Mouse (Mus musculus): Measurements from ENCODE around the gene Sdk2. TPM values are rescaled to one million over a fixed set of nuclear protein-coding genes. Genes with fewer than 3 reads are reported as not detected.

Sdk2 gene
- polyA plus RNA-seq, 1 experiment, result 7.4 TPM

DNA sequence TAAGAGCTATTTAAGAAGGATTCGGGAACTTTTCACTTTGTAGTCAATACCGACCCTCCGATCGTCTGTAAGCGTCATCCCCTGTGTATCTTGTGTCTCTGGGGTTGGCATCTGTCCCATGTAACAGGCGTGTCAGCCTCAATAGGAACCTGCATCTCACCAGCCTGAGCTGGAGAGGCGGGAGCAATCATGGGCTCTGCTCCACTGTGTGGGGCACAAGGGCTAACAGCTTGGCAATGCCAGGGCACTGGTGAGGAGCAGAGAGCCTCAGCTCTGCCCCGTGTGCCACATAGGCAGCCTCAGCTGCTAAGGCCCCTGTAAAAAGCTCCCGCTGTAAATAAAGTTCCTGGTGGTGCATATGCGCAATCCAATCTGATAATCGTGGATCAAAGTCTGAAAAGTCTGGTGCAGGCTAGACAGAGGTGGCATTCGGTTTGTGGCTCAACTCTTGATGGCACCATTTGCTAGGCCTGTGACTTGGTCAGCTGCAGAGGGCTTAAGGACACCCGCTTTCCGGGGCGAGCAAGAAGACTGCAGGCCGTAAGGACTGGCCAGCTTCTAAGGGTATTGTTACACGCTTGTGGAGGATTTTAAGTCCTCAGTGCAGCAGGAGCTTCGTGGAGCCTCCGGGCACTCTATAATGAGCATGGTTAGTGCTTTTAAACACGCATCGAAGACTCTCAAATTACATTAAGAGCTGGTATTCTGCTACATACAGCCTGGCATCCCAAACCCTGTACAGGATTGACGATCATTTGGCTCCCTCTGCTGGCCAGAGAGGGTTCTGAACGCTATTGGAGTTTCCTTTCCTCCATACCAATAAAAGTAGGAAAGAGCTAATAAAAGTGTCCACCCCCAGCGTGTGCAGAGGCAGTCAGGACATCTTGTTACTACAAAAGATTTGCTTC is 256.0 kb downstream of the Sdk2 start:
- Histone ChIP-seq H3K4me3 (ENCODE audit: insufficient read depth, low read length) (no peak overlapping the region), H3K27ac (ENCODE audit: insufficient read depth, low read length) (no peak overlapping the region), H3K4me1 (ENCODE audit: control insufficient read depth, insufficient read depth, low read length) (no peaks in the 10 kb centered on the region)
- TF ChIP-seq POLR2A (IDR thresholded peaks at IDR 0.05; ENCODE audit: extremely low read depth, insufficient read depth, low read length) (no peak), CTCF (IDR thresholded peaks at IDR 0.05; ENCODE audit: extremely low read depth, insufficient read depth, low read length) (peak; percentile 98)

DNA sequence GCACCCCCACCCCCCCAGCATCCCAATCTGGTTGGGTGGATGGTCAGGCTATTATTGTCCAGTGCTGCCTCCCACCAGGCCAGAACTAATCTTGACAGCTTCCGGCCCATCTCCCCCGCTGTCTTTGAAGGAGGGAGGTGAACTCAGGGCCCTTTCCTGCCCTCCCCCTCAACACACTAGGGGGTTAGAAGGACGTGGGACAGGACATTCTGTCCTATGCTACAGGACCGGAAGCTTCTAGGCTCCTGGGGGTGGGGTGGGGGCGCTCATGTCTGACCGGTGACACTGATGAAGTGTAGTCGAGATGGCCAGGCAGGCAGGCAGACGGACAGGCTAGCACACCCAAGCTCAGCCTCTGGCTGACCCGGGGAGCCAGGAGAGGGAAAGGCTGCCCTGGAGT is 259.8 kb downstream of the Sdk2 start:
- no peaks in the 10 kb centered on the region for H3K4me1 ChIP-seq (ENCODE audit: control insufficient read depth, insufficient read depth, low read length)
- no peak overlapping the region for H3K27ac ChIP-seq (ENCODE audit: insufficient read depth, low read length)
- no peak overlapping the region for H3K4me3 ChIP-seq (ENCODE audit: insufficient read depth, low read length)
- TF ChIP-seq CTCF (IDR thresholded peaks at IDR 0.05; ENCODE audit: extremely low read depth, insufficient read depth, low read length) (no peak), POLR2A (IDR thresholded peaks at IDR 0.05; ENCODE audit: extremely low read depth, insufficient read depth, low read length) (no peak)

DNA sequence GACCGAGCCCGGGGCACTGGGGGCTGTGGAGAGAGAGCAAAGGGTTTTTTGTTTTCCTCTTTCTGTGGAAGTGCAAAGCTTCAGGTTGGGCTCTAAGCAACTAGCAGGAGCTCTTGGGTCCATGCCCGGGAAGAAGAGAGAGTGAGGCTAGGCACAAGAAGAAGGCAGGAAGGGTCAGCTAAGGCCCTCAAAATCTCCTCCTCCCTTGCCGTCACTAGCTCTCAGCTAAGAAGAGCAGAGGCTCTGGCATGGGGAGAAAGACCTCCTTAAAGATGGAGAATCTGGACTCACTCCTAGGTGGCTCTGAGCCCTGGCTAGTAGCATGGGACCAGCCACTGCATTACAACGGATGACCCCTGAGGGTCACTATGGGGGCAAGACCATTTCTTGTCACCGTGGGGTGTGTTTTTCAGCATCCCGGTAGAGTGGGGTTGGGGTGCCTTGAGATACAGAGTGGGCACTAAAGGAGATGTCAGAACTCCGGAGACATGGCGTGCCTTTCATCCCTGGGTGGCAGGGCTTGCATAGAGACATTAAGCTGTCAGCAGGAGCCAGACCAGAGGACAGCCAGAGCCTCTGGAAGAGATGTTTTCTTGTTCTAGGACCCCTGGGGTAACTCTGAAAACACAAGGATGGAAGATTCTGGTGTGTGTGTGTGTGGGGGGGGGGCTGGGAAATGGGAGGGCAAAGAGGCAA is 260.3 kb downstream of the Sdk2 start:
- TF ChIP-seq POLR2A (IDR thresholded peaks at IDR 0.05; ENCODE audit: extremely low read depth, insufficient read depth, low read length) (no peak), CTCF (IDR thresholded peaks at IDR 0.05; ENCODE audit: extremely low read depth, insufficient read depth, low read length) (no peak)
- peak overlapping the region; percentile 57 for H3K27ac ChIP-seq (ENCODE audit: insufficient read depth, low read length)
- no peak overlapping the region for H3K4me3 ChIP-seq (ENCODE audit: insufficient read depth, low read length)
- H3K4me1 ChIP-seq (ENCODE audit: control insufficient read depth, insufficient read depth, low read length), result no peaks in the 10 kb centered on the region

DNA sequence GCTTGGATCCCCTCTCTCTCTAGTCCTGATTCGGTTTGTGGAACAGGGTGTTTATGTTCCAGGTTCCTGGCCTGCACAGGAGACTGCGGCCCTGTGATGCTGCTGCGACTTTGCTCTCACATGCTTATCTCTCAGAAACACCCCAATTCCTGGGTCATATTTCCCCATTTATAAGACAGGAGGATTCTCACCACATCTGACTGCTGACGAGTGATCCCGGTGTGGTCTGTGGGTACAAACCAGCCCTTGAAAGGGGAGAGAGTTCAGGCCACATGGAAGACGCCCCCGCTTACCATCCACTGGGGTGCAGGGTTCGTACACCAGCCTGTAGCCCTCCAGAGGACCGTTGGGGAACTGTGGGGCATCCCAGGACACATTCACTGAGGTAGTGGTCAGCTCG is 260.9 kb downstream of the Sdk2 start:
- Histone ChIP-seq H3K4me3 (ENCODE audit: insufficient read depth, low read length) (no peak overlapping the region), H3K4me1 (ENCODE audit: control insufficient read depth, insufficient read depth, low read length) (no peaks in the 10 kb centered on the region), H3K27ac (ENCODE audit: insufficient read depth, low read length) (peak overlapping the region; percentile 57)
- no peak for TF ChIP-seq CTCF (IDR thresholded peaks at IDR 0.05; ENCODE audit: extremely low read depth, insufficient read depth, low read length)
- no peak for TF ChIP-seq POLR2A (IDR thresholded peaks at IDR 0.05; ENCODE audit: extremely low read depth, insufficient read depth, low read length)

DNA sequence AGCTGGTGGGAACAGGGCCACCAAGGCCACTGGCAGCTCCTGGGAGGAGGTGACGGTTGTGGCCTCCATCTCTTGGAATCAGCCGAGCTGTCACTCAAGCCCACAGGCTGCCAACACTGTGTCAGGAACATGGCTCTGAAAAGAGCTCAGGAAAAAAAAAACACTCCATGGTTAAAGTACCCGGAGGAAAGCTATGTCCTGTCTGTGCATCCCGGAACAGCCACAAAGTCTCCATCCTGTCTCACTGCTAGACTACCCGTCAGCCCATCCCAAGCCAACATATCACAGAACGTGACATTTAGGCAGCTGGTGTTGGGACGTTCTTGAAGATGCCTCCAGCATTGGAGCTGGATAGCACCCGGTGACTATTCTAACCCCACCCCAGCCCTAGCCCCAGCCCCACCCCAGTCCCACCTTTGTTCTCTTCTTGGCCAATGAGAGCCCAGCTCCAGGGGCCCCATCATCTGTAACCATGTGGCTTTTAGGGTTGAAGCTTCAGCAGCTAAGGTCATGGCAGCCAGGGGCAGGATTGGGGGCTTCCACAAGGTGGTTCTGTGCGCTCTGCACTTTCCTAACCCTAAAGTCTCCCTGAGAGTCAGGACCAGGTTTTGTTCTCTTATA is 263.4 kb downstream of the Sdk2 start:
- Histone ChIP-seq H3K4me3 (ENCODE audit: insufficient read depth, low read length) (no peak overlapping the region), H3K4me1 (ENCODE audit: control insufficient read depth, insufficient read depth, low read length) (peaks cover 4% of the 10 kb centered on the region), H3K27ac (ENCODE audit: insufficient read depth, low read length) (no peak overlapping the region)
- no peak for TF ChIP-seq CTCF (IDR thresholded peaks at IDR 0.05; ENCODE audit: extremely low read depth, insufficient read depth, low read length)
- no peak for TF ChIP-seq POLR2A (IDR thresholded peaks at IDR 0.05; ENCODE audit: extremely low read depth, insufficient read depth, low read length)

DNA sequence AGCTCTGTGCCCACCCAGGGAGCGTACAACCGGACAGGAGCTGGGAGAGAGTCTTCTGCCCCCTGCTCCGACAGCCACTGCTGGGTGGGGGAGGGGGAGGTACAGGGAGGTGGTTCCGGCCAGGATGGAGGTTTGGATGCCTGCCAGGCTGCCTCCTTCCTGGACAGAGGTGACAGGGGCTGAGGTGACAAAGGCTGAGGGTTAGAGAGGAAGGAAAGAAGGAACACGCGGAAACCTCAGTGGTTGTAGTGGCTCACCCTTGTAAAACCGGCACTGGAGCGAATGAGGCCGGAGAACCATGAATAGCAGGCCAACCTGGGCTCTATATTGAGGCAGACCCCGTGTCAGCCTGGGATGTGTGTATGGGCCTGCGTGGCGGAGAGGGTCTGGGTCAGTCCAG is 264.4 kb downstream of the Sdk2 start:
- H3K27ac ChIP-seq (ENCODE audit: insufficient read depth, low read length), result no peak overlapping the region
- H3K4me3 ChIP-seq (ENCODE audit: insufficient read depth, low read length), result no peak overlapping the region
- TF ChIP-seq CTCF (IDR thresholded peaks at IDR 0.05; ENCODE audit: extremely low read depth, insufficient read depth, low read length), result no peak
- no peak for TF ChIP-seq POLR2A (IDR thresholded peaks at IDR 0.05; ENCODE audit: extremely low read depth, insufficient read depth, low read length)
- H3K4me1 ChIP-seq (ENCODE audit: control insufficient read depth, insufficient read depth, low read length), result peaks cover 4% of the 10 kb centered on the region

DNA sequence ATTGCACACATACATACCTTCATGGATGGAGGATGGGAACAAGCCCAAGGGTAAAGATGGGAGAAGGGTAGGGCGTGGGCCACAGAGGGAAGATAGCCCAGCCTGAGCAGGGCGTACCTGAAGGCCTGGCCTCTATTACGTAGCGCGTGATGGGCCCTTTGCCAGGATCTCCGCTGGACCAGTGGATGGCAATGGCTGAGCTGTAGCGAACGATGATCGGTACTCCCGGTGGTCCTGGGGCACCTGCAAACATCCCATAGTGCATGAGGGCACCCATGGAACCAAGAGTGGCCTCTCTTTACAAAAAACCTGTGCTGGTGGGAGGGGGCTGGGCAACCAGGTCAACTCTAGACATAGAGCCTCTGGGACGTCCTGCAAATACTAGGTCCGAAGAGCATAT is 266.8 kb downstream of the Sdk2 start:
- TF ChIP-seq POLR2A (IDR thresholded peaks at IDR 0.05; ENCODE audit: extremely low read depth, insufficient read depth, low read length) (no peak), CTCF (IDR thresholded peaks at IDR 0.05; ENCODE audit: extremely low read depth, insufficient read depth, low read length) (no peak)
- H3K4me1 ChIP-seq (ENCODE audit: control insufficient read depth, insufficient read depth, low read length), result peaks cover 4% of the 10 kb centered on the region
- H3K27ac ChIP-seq (ENCODE audit: insufficient read depth, low read length), result no peak overlapping the region
- no peak overlapping the region for H3K4me3 ChIP-seq (ENCODE audit: insufficient read depth, low read length)

DNA sequence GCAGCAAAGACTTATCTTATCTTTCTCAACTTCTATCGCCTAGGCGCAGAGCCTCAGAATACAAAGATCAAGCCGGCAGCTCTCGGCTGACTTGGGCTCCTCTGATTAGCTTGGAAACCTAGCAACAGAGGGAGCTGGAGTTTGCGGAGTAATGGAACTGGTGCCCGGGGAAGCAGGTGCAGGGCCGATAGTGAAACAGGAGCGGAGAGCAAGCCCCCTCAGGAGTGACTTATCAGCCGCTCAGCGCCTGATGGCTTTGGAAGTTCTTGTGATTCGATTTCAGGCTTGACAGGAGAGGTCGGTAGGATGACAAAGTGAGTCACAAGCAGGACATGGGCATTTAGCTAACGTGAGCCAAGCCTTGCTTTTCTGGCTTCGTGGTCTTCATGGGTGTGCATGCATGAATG is 267.8 kb downstream of the Sdk2 start:
- H3K4me1 ChIP-seq (ENCODE audit: control insufficient read depth, insufficient read depth, low read length), result peaks cover 4% of the 10 kb centered on the region
- H3K27ac ChIP-seq (ENCODE audit: insufficient read depth, low read length), result no peak overlapping the region
- TF ChIP-seq POLR2A (IDR thresholded peaks at IDR 0.05; ENCODE audit: extremely low read depth, insufficient read depth, low read length), result no peak
- TF ChIP-seq CTCF (IDR thresholded peaks at IDR 0.05; ENCODE audit: extremely low read depth, insufficient read depth, low read length), result no peak
- no peak overlapping the region for H3K4me3 ChIP-seq (ENCODE audit: insufficient read depth, low read length)

DNA sequence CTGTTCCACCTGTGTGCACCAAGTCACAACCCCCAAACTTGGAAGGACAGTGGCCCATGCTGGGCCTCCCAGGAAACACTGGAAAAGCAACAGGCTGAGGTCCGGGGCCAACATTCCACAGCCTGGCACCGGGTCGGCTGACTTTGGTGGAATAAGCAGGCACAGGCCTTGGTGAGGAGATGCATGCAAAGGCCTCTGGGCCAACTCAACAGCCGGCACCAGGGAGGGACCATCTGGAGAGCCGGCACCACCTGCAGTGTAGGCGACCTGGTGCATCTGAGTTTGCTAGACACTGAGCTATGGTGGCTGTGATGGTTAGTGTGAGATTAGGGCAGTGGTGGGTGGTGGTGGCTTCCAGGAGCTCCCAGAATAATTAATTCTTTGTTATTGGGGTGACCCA is 268.8 kb downstream of the Sdk2 start:
- Histone ChIP-seq H3K4me1 (ENCODE audit: control insufficient read depth, insufficient read depth, low read length) (peaks cover 4% of the 10 kb centered on the region), H3K27ac (ENCODE audit: insufficient read depth, low read length) (no peak overlapping the region), H3K4me3 (ENCODE audit: insufficient read depth, low read length) (no peak overlapping the region)
- TF ChIP-seq CTCF (IDR thresholded peaks at IDR 0.05; ENCODE audit: extremely low read depth, insufficient read depth, low read length), result no peak
- TF ChIP-seq POLR2A (IDR thresholded peaks at IDR 0.05; ENCODE audit: extremely low read depth, insufficient read depth, low read length), result no peak

Measured in cortical plate, adult 2 months (tissue).